Mouse (Mus musculus): ENCODE measurements around the gene Cd209e.
"Not testable (repeated sequence)": the region's sequence is repeated elsewhere in the genome, so short reads cannot be mapped to it uniquely, and the experiment has no call there.

Gene Cd209e

GRCm38 (mm10) chr8:3854209-3854608, at the start of gene Cd209e:
Gene Cd209e (minus strand): TSS chr8:3854309.
- CTCF ChIA-PET: no interaction called here

GRCm38 (mm10) chr8:3878455-3878854, 24.3 kb upstream of the Cd209e start, which contains the start of gene Cd209d:
Gene Cd209d (minus strand): TSS chr8:3878555.
- CTCF ChIA-PET: no interaction called here

GRCm38 (mm10) chr8:3876121-3876520, 22.0 kb upstream of the Cd209e start:
- CTCF ChIA-PET: no interaction called here

GRCm38 (mm10) chr8:3862736-3863135, 8.6 kb upstream of the Cd209e start:
- CTCF ChIA-PET: not testable (repeated sequence)

- CTCF ChIA-PET: interaction anchor here (0.8 kb wide), 1 partner anchor 466 kb away, joined by 4 read pairs; no protein-coding TSS in a partner anchor
Observed at GRCm38 (mm10) chr8:3803091-3803490, 51.0 kb downstream of the Cd209e start.
